Mouse (Mus musculus): ENCODE measurements at regions not wholly inside any gene's neighbourhood (a gene's known extent, or its start where the extent isn't known, plus 50 kb on each side); places are given as distances from the start of the nearest gene placed in this dataset.

DNA sequence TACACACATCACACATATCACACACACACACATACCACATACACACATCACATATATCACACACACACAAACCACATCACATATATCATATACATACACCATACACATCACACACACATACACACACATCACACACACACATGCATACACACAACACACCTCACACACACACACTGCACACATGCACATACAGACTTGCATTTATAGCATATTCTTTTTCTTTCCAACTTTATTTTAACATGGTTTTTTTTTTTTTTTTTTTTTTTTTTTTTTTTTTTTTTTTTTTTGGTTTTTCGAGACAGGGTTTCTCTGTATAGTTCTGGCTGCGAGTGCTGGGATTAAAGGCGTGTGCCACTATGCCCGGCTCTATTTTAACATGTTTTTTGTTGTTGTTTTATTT is 119.6 kb upstream of the Zfp706 start:
- no peak for TF ChIP-seq CTCF (IDR thresholded peaks at IDR 0.05; ENCODE audit: low read depth, low read length)
- TF ChIP-seq POLR2A (IDR thresholded peaks at IDR 0.05; ENCODE audit: borderline replicate concordance, low read depth, low read length) = no peak

Data from bone marrow macrophage, adult 2 months (primary cell).